Mouse (Mus musculus) ES-E14 (cell line): Measurements from ENCODE around the gene Anxa4. TPM values are rescaled to one million over a fixed set of nuclear protein-coding genes. Genes with fewer than 3 reads are reported as not detected.
A peak's percentile ranks its signal among the peaks of the same experiment; 100 is the strongest.

ENCODE experiments used
- DNase-seq: peaks from one replicate; pipeline ENCODE4 v3.0.0-alpha.2; 2013; ENCODE audit warnings: low read depth, low spot score
- H3K27ac ChIP-seq: 2 replicates; pipeline ENCODE4 v1.5.1; 2012; ENCODE audit warnings: low read depth, mild to moderate bottlenecking, low read length, moderate library complexity, mixed read lengths; ENCODE audit not compliant: poor library complexity, insufficient read depth, severe bottlenecking
- H3K36me3 ChIP-seq: 2 replicates; pipeline ENCODE4 v1.6.1; 2012; ENCODE audit warnings: mild to moderate bottlenecking, low read length, moderate library complexity, mixed read lengths; ENCODE audit not compliant: control insufficient read depth, poor library complexity, insufficient read depth, severe bottlenecking
- H3K4me1 ChIP-seq, 2 experiments: fragments of 150-350 bp in 1 of 2; sonication (generic) in 1 of 2; 2 replicates each; pipeline ENCODE4 v1.6.1; 2012; ENCODE audit warnings: low read length in 2 of 2, mild to moderate bottlenecking in 1 of 2, mixed read lengths in 1 of 2; ENCODE audit not compliant: control insufficient read depth in 2 of 2, insufficient read depth in 2 of 2, poor library complexity in 1 of 2
- H3K4me3 ChIP-seq, 2 experiments: fragments of 150-350 bp in 1 of 2; sonication (generic) in 1 of 2; 2 replicates each; pipeline ENCODE4 v1.5.1; 2012; ENCODE audit warnings: low read length in 2 of 2, low read depth in 1 of 2, mild to moderate bottlenecking in 1 of 2, mixed read lengths in 1 of 2; ENCODE audit not compliant: insufficient read depth in 1 of 2, poor library complexity in 1 of 2, severe bottlenecking in 1 of 2
- H3K9ac ChIP-seq: 2 replicates; pipeline ENCODE4 v1.6.1; 2012; ENCODE audit warnings: low read depth, mild to moderate bottlenecking, low read length, mixed read lengths; ENCODE audit not compliant: poor library complexity, insufficient read depth, severe bottlenecking
- H3K9me3 ChIP-seq: fragments of 150-350 bp; sonication (generic); 2 replicates; pipeline ENCODE4 v1.6.1; 2012; ENCODE audit warnings: low read depth, mild to moderate bottlenecking, low read length; ENCODE audit not compliant: control insufficient read depth, insufficient read depth
- CHD2 ChIP-seq: IDR thresholded peaks from 2 replicates; pipeline ENCODE4 v1.6.1; 2014; ENCODE audit warnings: mild to moderate bottlenecking, low read depth, low read length, inconsistent platforms
- HCFC1 ChIP-seq: IDR thresholded peaks from 2 replicates; pipeline ENCODE4 v1.6.1; 2012; ENCODE audit warnings: low read length, inconsistent platforms, borderline replicate concordance; ENCODE audit not compliant: insufficient read depth
- MAFK ChIP-seq: IDR thresholded peaks from 2 replicates; pipeline ENCODE4 v1.6.1; 2014; ENCODE audit warnings: mild to moderate bottlenecking, low read depth, low read length, inconsistent platforms; ENCODE audit not compliant: insufficient read depth
- ZC3H11A ChIP-seq: IDR thresholded peaks from 2 replicates; pipeline ENCODE4 v1.6.1; 2012; ENCODE audit warnings: low read depth, mild to moderate bottlenecking, inconsistent platforms, low read length, borderline replicate concordance
- ZNF384 ChIP-seq: IDR thresholded peaks from 2 replicates; pipeline ENCODE4 v1.6.1; 2012; ENCODE audit warnings: low read depth, low read length, inconsistent platforms
- in situ Hi-C, 2 experiments: fragments of 600-800 bp; cut with MboI; formaldehyde crosslinking; loops; one replicate each; pipeline ENCODE4 v1.15.1; 2025; ENCODE audit warnings: low sequenced_read_pairs in 2 of 2, inconsistent platforms in 1 of 2; ENCODE audit not compliant: unreplicated experiment in 2 of 2
- total RNA-seq: library from RNA; depleted of rRNA; stranded (reverse); fragments of 300-350 nt; gene quantifications from 2 replicates; pipeline ENCODE4 v1.2.3, GENCODE M21; 2012; rRNA removed

Anxa4 gene
- total RNA-seq, result 14.0 and 22.1 TPM in 2 replicates

DNA sequence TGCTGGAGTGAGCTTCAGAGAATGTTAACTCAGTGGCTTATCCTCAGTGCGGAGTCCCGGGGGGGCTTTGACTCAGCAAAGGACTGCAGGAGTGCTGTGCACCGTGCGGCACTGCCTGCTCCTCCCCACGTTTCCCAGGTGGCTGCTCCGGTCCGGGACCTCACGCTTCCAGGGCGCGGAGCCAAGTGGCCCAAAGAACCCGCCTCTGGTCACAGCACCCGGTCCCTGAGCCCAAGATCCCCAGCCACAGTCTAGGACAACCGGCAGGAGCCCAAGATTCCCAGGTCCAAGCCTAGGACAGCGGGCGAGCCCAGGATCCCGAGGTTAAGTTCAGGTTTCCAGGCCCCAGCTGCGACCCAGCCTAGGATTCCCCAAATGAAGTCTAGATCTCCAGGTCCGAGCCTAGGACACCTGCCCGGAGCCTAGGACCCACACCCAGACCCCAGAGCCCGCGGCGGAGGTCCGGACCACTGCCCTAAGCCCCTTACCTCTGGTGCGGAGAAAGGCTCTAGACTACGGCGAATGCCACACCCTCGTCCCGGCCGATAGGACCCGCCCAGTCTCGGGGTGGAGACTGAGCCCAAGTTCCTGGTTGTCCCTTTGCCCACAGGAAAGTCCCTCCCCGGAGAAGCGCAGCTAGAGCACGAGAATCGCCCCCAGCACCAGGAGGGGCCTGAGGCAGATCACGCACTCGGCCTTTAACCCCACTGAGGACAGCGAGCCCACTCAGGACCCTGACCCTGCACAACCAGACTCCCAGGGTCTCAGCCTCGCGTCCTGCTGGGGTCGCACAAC lies at the start of gene Anxa4:
Gene Anxa4, minus strand, starts transcription at position 564 of the 795 bp plus-strand sequence.
- H3K9ac ChIP-seq, result peak within 1 kb of the TSS; percentile 72
- H3K4me3 ChIP-seq, result peak within 1 kb of the TSS; percentile 72 to 91
- in situ Hi-C loops, result no loop called here
- peaks cover 7 to 8% of the 10 kb centered on the region in 2 experiments; a peak in 2 of 4 replicates for H3K4me1 ChIP-seq
- no peak for TF ChIP-seq HCFC1
- TF ChIP-seq ZC3H11A, result no peak
- TF ChIP-seq ZNF384, result no peak
- no peak for TF ChIP-seq CHD2
- TF ChIP-seq MAFK, result no peak
- no peaks in the 10 kb centered on the region for H3K9me3 ChIP-seq
- DNase-seq, result peak; percentile 54
- no peak within 1 kb of the TSS for H3K27ac ChIP-seq
- no peaks in the 10 kb centered on the region for H3K36me3 ChIP-seq

DNA sequence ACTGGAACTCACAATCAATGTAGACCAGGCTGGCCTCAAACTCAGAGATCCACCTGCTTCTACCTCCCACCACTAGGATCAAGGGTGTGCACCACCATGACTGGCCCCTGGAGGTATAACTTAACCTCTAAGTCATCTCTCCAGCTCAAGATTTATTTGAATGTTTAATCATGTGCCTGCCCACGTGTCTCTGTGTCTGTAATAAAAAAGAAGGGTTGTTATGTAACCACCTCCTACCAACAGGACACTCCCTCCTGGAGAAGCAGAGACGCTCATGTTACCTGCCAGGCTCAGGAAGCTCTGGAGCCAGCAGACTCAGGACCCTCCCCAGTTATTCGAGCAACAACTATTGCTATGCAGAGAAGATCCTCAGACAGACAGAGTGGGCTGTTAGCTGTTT lies 48.6 kb upstream of the Anxa4 start:
- in situ Hi-C loops, result no loop called here
- H3K9ac ChIP-seq, result no peak overlapping the region
- DNase-seq, result no peak
- no peak overlapping the region for H3K27ac ChIP-seq
- no peak for TF ChIP-seq CHD2
- no peak for TF ChIP-seq ZNF384
- no peak for TF ChIP-seq HCFC1
- TF ChIP-seq ZC3H11A, result no peak
- TF ChIP-seq MAFK, result no peak
- H3K4me1 ChIP-seq, result peaks cover 0 to 4% of the 10 kb centered on the region in 2 experiments; a peak in 1 of 4 replicates
- H3K9me3 ChIP-seq, result no peaks in the 10 kb centered on the region
- H3K4me3 ChIP-seq, result no peak overlapping the region
- peaks cover 3% of the 10 kb centered on the region; the same call in 1 of the 2 replicates for H3K36me3 ChIP-seq

DNA sequence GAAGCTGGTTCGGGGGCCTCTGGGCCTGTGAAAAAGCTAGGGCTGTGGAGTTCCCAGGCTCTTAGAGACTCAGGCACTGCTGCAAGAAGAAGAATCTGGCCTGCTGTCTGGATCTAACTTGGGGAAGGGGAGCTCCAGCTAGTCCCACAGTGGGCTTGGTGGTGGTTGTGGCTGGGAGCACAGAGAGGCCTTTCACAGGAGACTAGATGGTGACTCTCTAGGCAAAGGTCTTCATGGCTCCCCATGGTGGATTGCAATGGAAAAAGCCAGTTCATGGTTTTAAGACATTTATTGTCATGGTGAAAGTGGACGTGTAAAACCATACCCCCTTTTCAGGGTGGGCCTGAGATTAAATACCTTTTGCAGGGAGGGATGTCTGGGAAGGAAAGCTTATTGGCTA lies 45.7 kb upstream of the Anxa4 start:
- DNase-seq, result no peak
- H3K4me1 ChIP-seq, result peaks cover 0 to 4% of the 10 kb centered on the region in 2 experiments; a peak in 1 of 4 replicates
- peaks cover 3% of the 10 kb centered on the region; the same call in 1 of the 2 replicates for H3K36me3 ChIP-seq
- peak overlapping the region in 1 of 2 experiments; percentile 48; a peak in 1 of 4 replicates for H3K4me3 ChIP-seq
- TF ChIP-seq HCFC1 (no peak), MAFK (no peak), ZNF384 (no peak), ZC3H11A (no peak), CHD2 (no peak)
- no peak overlapping the region for H3K27ac ChIP-seq
- H3K9me3 ChIP-seq, result no peaks in the 10 kb centered on the region
- in situ Hi-C loops, result no loop called here
- peak overlapping the region; percentile 6; the same call in 1 of the 2 replicates for H3K9ac ChIP-seq

DNA sequence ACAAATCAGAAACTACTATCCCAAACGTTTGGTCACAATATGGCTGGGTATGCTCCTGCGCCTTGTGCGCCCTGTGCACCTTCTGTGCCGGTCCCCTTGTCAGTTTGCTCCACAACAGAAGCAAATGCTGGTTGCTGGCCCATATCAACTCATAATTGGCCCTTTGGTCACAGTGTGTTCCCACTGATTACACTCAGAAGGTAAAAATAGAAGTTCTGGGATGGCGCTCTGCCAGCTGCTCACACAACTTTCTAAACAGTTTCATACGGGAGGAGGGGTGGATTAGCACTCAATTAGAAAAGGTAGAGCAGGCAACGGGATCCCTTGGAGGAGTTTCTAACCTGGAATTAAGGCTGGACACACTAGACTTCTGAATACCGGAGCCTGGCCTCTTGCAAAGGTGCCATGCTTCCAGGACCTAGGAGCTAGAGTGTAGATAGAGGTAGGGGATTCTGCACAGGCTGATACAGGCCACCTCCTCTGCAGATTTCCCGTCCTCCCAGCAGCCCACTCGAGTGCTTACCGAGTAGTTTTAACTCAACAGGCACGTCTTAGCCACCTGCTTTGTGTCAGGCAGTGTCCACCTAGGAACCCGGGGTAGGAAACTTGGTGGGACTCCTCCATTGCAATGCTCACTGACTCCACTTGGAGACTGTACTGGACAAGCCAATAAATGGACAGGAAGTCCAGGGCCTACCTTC lies 39.6 kb upstream of the Anxa4 start:
- TF ChIP-seq MAFK, result no peak
- TF ChIP-seq ZC3H11A, result no peak
- no peak for TF ChIP-seq HCFC1
- no peak for TF ChIP-seq ZNF384
- Histone ChIP-seq H3K9me3 (no peaks in the 10 kb centered on the region), H3K36me3 (no peaks in the 10 kb centered on the region), H3K9ac (no peak overlapping the region), H3K4me3 (no peak overlapping the region), H3K27ac (no peak overlapping the region), H3K4me1 (no peaks in the 10 kb centered on the region)
- no peak for DNase-seq
- in situ Hi-C loops, result no loop called here
